Mouse (Mus musculus) left cerebral cortex, adult 2 months (tissue): Measurements from ENCODE around the gene Cers6. TPM values are rescaled to one million over a fixed set of nuclear protein-coding genes. Genes with fewer than 3 reads are reported as not detected.
A peak's percentile ranks its signal among the peaks of the same experiment; 100 is the strongest.

ENCODE experiments used
- DNase-seq, 2 experiments: peaks; one replicate each; pipeline ENCODE4 v3.0.0; 2021 to 2022; ENCODE audit warnings: low spot score in 2 of 2, mixed read lengths in 1 of 2; ENCODE audit errors: extremely low spot score in 1 of 2
- H3K27ac ChIP-seq: fragments of 200-600 bp; 2 replicates; pipeline ENCODE4 v1.8.1; 2022
- H3K4me3 ChIP-seq: fragments of 200-600 bp; 2 replicates; pipeline ENCODE4 v1.8.1; 2022
- CTCF ChIP-seq: fragments of 200-600 bp; IDR thresholded peaks from 2 replicates; pipeline ENCODE4 v1.8.1; 2022; ENCODE audit warnings: antibody characterized with exemption, mild to moderate bottlenecking, moderate library complexity
- intact Hi-C: fragments of 180-260 bp; cut with DNase I; formaldehyde crosslinking; loops from one replicate; pipeline ENCODE4 v1.15.1; 2025
- total RNA-seq, 2 experiments: library from RNA; stranded (reverse); gene quantifications; 2 replicates each; pipeline ENCODE4 v1.2.3; 2021

Gene Cers6
- total RNA-seq, 2 experiments from 2014 or later: 69.3 to 82.7 TPM

DNA sequence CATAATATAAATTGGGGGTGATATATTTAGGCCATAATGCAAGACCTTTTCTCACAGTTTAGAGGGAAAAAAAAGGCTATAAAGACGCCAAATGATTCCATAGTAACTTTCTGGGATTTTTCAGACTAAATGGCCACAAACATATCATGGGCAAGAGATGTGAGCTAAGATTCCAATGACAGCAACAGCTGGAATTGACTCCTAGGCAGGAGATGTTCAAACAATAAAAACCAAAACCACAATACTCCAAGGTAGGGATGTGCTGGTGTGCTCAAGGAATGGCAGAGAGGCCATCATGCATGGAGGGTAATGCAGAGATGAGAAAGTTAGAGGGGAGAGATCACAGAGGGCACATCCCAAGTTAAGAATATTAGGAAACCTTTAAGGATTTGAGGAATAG lies 257.8 kb downstream of the Cers6 start:
- no peak overlapping the region for H3K27ac ChIP-seq
- no peak for DNase-seq
- TF ChIP-seq CTCF: no peak
- H3K4me3 ChIP-seq: no peak overlapping the region
- intact Hi-C loops: no loop called here

DNA sequence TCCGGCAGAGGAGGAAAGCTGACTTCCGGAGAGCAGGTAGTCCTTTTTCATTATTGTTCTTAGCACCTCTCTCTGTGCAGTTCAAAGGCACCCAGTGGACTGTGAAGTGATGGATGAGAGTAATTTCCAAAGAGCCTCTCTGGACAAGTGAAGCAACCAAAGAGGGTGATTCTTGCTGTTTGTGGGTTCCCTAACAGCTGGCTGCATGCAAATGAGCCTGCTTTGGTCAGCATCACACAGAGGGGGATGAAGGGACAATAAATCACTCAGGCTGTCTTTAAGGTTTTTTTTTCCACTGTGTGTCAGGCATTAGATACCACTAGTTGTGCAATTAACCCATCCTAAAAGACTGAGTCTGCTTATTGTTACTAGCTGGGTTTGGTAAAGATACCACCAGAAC lies 258.5 kb downstream of the Cers6 start:
- no peak overlapping the region for H3K4me3 ChIP-seq
- TF ChIP-seq CTCF: no peak
- intact Hi-C loops: no loop called here

DNA sequence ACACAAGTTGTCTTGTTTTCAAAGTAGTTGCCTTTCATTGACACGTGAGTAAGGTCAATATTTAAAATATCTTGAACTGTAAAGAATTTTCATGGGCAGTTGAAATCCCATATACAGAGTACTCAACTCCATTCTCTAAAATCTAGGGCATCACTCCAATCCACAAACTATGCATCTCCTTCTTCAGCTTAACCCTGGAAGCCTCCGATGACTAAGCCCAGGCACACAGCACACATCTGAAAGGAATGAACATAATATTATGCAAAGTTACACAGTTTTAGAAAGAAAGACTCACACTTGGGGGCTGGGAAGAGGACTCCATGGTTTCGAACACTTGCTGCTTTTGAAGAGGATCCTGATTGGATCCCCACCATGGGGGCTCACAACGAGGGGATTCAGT lies 260.4 kb downstream of the Cers6 start:
- no peak overlapping the region for H3K4me3 ChIP-seq
- no peak; the same call in 1 of the 2 replicates for TF ChIP-seq CTCF
- DNase-seq: no peak
- no peak overlapping the region for H3K27ac ChIP-seq
- intact Hi-C loops: no loop called here

More for the DNA sequence above, 258.5 kb downstream of the Cers6 start:
- H3K27ac ChIP-seq: no peak overlapping the region
- DNase-seq: no peak

DNA sequence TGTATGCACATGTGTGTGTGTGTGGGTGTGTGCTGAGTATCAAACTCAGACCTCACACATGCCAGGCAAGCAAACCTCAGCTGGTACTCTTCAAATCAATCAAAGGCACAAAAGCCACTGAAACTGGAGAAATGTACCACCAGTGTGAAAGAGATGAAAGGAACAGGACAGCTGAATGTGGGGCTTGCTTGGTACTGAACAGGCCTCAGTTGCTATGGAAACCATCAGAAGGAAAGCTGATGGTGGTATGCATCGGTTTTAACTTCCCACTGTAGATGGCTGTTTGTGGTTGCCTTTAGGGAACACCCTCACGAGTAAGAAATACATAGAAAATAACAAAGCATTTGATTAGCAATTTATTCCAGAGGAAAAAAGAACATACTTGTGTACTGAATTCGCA lies 264.2 kb downstream of the Cers6 start:
- no peak overlapping the region for H3K4me3 ChIP-seq
- no peak for DNase-seq
- no peak for TF ChIP-seq CTCF
- intact Hi-C loops: no loop called here
- H3K27ac ChIP-seq: no peak overlapping the region

DNA sequence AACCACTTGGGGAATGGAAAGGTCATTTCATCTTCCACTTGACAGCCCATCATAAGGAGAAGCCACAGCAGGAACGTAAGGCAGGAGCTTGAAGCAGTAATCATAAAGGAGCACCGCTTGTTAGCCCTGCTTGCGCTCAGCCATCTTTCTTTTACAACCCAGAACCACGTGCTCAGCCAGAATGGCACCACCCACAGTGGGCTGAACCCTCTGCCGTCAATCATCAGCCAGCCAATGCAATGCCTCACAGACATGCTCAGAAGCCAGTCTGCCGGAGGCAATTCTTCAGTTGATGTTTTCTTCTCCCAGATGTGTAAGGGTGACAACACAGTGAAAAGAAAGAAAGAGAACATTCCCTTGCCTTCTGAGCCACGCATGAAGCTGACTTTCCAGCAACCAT lies 267.1 kb downstream of the Cers6 start:
- intact Hi-C loops: no loop called here
- no peak for DNase-seq
- 0 out of 2 replicates have a peak overlapping the region, but pooled peaks have one; percentile 8 for H3K27ac ChIP-seq
- no peak overlapping the region for H3K4me3 ChIP-seq
- no peak for TF ChIP-seq CTCF

GRCm38 (mm10) chr2:69128921-69129395 lies 267.7 kb downstream of the Cers6 start:
- intact Hi-C loops: no loop called here
- Histone ChIP-seq H3K4me3 (no peak overlapping the region), H3K27ac (0 out of 2 replicates have a peak overlapping the region, but pooled peaks have one; percentile 16)
- no peak for DNase-seq
- TF ChIP-seq CTCF: no peak; the same call in 1 of the 2 replicates

GRCm38 (mm10) chr2:69129425-69130210 lies 268.4 kb downstream of the Cers6 start:
- intact Hi-C loops: no loop called here
- no peak overlapping the region for H3K4me3 ChIP-seq
- no peak for DNase-seq
- no peak overlapping the region for H3K27ac ChIP-seq
- TF ChIP-seq CTCF: no peak

GRCm38 (mm10) chr2:69132046-69132445 lies 270.8 kb downstream of the Cers6 start:
- intact Hi-C loops: no loop called here
- Histone ChIP-seq H3K27ac (no peak overlapping the region), H3K4me3 (no peak overlapping the region)
- DNase-seq: no peak
- no peak for TF ChIP-seq CTCF

DNA sequence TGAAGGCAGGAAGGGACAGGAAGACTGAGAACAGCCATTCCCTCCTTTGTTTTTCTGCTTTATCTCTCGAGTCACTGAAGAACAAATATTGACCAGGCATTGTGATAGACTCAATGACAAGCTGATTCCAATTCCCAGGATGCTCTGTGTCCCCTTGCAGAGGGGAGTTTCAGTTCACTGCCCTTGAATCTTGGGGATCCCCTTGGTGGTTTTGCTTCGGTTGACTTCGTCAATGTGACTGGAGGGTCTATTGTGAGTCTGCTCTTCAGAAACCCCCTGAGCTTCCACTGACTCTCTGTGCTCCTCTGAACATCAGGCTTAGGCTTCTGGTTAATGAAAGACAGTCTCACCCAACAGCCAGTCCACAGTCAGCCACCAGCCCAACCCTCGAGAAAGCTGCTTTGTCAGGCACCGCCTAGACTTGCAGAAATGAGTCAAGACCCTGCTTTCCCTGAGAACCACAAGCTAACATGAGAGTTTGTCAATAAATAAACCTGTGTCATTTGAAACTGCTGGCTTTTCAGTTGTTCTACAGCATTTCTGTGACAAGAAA lies 271.3 kb downstream of the Cers6 start:
- H3K4me3 ChIP-seq: no peak overlapping the region
- H3K27ac ChIP-seq: no peak overlapping the region
- no peak for DNase-seq
- intact Hi-C loops: no loop called here
- no peak for TF ChIP-seq CTCF

GRCm38 (mm10) chr2:69134186-69134585 lies 272.9 kb downstream of the Cers6 start:
- intact Hi-C loops: no loop called here
- no peak for TF ChIP-seq CTCF
- no peak overlapping the region for H3K27ac ChIP-seq
- H3K4me3 ChIP-seq: no peak overlapping the region
- DNase-seq: no peak

- no peak for TF ChIP-seq CTCF
- Histone ChIP-seq H3K4me3 (no peak overlapping the region), H3K27ac (no peak overlapping the region)
- intact Hi-C loops: no loop called here
- no peak for DNase-seq
These were observed 273.7 kb downstream of the Cers6 start for GRCm38 (mm10) chr2:69134937-69135336.

DNA sequence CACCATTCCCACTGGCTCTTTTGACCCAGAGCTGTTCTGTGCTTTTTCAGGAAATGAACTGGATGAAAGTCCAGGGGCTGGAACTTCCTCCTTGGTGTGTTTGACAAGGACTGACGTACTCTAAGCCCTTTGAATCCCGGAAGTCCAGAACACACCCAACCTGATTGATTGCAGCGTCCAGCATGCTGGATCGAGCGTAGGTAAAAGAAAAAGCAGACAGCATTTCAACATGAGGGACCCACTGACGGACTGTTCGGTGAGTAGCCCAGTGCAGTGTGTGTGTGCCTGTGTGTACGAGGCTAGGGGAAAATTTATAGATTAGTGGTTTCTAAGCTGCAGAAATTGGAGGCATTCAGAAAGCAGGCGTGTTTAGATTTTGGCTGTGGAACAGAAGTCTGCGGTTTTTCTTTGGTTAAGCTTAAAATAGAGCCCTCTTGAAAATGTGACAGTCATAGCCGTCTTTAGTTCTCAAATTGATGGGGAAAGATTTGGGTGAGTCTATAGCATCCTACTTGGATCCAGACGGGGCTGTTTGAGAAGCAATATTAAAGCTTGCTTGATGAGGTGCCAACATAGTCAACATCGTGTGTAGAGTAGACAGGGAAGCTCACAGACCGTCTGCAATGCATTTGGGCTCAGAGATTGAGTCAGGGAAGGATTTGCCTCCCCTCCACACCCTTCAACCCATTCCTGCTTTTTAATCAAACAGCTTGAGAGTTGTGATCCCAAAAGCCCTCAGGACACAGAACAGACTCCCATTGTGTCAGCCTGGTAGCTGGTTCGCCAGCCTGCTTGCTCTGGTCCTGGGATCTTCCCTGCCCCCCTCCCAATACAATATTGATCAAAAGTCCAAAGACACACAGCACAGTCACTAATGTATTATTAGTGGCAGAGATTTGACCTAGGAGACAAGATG lies 274.7 kb downstream of the Cers6 start, which contains the start of gene Nostrin:
Nostrin (plus strand) TSS at position 140 of the 916 bp plus-strand sequence.
- Histone ChIP-seq H3K4me3 (peak within 1 kb of the TSS; percentile 18), H3K27ac (peak within 1 kb of the TSS; percentile 55)
- intact Hi-C loops: no loop called here
- DNase-seq: no peak
- no peak for TF ChIP-seq CTCF
